Mouse (Mus musculus) layer of hippocampus, postnatal 10 days (tissue): Measurements from ENCODE around the gene Mrpl37. TPM values are rescaled to one million over a fixed set of nuclear protein-coding genes. Genes with fewer than 3 reads are reported as not detected.

Experiments used
- DNase-seq, 2 experiments: peaks; one replicate each; pipeline ENCODE4 v3.0.0; 2021; ENCODE audit warnings: low spot score in 2 of 2
- total RNA-seq, 2 experiments: library from RNA; stranded (reverse); gene quantifications; 2 replicates each; pipeline ENCODE4 v1.2.3; 2021

Gene Mrpl37
- total RNA-seq, 2 experiments from 2014 or later, result 63.5 to 74.0 TPM

GRCm38 (mm10) chr4:107020287-107021000, 46.2 kb downstream of the Mrpl37 start:
- DNase-seq, result no peak

GRCm38 (mm10) chr4:107019027-107019426, 47.6 kb downstream of the Mrpl37 start:
- peak; percentile 53 to 56 for DNase-seq

GRCm38 (mm10) chr4:107018521-107018920, 48.1 kb downstream of the Mrpl37 start:
- no peak for DNase-seq

- DNase-seq, result no peak
Observed at GRCm38 (mm10) chr4:107017257-107017656, 49.4 kb downstream of the Mrpl37 start.

- no peak for DNase-seq
Observed at GRCm38 (mm10) chr4:107015971-107016511, 50.6 kb downstream of the Mrpl37 start.

GRCm38 (mm10) chr4:107013817-107014260, 52.8 kb downstream of the Mrpl37 start:
- no peak for DNase-seq

- DNase-seq, result no peak
Observed at GRCm38 (mm10) chr4:107013119-107013816, 53.4 kb downstream of the Mrpl37 start.

- DNase-seq, result no peak
Observed at GRCm38 (mm10) chr4:107012574-107012973, 54.1 kb downstream of the Mrpl37 start.

- no peak for DNase-seq
Observed at GRCm38 (mm10) chr4:107012005-107012478, 54.6 kb downstream of the Mrpl37 start.

- no peak for DNase-seq
Observed at GRCm38 (mm10) chr4:107011325-107012004, 55.2 kb downstream of the Mrpl37 start.

- DNase-seq, result no peak
Observed at GRCm38 (mm10) chr4:107009548-107009947, 57.1 kb downstream of the Mrpl37 start.

- no peak for DNase-seq
Observed at GRCm38 (mm10) chr4:107008161-107008560, 58.5 kb downstream of the Mrpl37 start.

- DNase-seq, result no peak
Observed at GRCm38 (mm10) chr4:107007359-107007758, 59.3 kb downstream of the Mrpl37 start.

GRCm38 (mm10) chr4:107006807-107007206, 59.9 kb downstream of the Mrpl37 start:
- DNase-seq, result no peak

- no peak for DNase-seq
Observed at GRCm38 (mm10) chr4:107006229-107006628, 60.4 kb downstream of the Mrpl37 start.

Other genes starting within 250 kb of the Mrpl37 start
- gene Ssbp3, start 156.2 kb downstream of the Mrpl37 start, total RNA-seq, result 100 to 1,000 TPM in 1 of 2 experiments, 10 to 100 TPM in 1; 89.5 to 106 TPM
- gene Cyb5rl, start 120 bp upstream of the Mrpl37 start, total RNA-seq, result 10 to 100 TPM in 1 of 2 experiments, 1 to 10 TPM in 1; 9.6 to 10.5 TPM
- gene Cdcp2, start 30.0 kb upstream of the Mrpl37 start, total RNA-seq, result not detected
- 100 to 1,000 TPM; 154 to 161 TPM for gene Tmem59, start 111.5 kb upstream of the Mrpl37 start, total RNA-seq
- 10 to 100 TPM; 22.3 to 23.0 TPM for gene Tceanc2, start 112.2 kb upstream of the Mrpl37 start, total RNA-seq
- not detected for gene Ldlrad1, start 142.3 kb upstream of the Mrpl37 start, total RNA-seq
- gene Lrrc42, start 186.7 kb upstream of the Mrpl37 start, total RNA-seq, result 10 to 100 TPM; 39.5 to 41.2 TPM
- 10 to 100 TPM; 21.1 to 22.4 TPM for gene Hspb11, start 186.7 kb upstream of the Mrpl37 start, total RNA-seq
- gene Dio1, start 240.3 kb upstream of the Mrpl37 start, total RNA-seq, result not detected
- 10 to 100 TPM; 46.9 to 49.1 TPM for gene Yipf1, start 247.5 kb upstream of the Mrpl37 start, total RNA-seq